Mouse (Mus musculus): ENCODE results near the gene Gas2l1.
A peak's percentile ranks its signal among the peaks of the same experiment; 100 is the strongest.

Gas2l1 gene

GRCm38 (mm10) chr11:5042645-5043381, 22.3 kb downstream of the Gas2l1 start:
- no peak for DNase-seq (ENCODE audit: low spot score)

DNA sequence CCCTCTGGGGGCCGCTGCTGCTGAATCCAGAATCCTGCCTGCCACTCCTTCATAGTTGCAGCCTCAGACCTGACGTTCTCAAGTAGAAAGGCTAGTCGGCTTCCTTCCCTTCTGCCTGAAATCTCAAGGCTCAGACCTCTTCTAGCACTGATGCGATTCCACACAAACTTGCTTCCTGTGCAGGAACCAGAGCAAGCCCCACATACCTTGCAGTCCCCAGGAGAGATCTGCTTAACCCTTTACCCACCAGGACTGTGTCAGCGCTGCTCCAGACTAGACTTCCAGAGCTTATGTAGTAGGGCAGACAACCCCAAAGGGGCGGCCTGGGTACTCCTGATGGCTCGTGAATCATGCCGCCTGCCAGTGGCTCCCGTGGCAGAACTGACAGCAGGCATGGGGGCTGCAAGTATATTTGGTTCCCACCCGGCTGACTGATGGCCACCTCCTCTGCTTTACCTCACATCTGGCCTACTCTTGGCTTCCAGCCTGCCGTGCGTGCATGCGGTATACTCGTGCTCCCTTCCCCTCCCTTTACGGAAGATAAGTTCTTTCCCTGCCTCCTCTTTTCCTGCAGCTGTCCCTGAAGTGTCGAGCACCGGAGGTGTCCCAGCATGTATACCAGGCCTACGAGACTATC, 23.9 kb downstream of the Gas2l1 start:
- no peak for DNase-seq (ENCODE audit: low spot score)

GRCm38 (mm10) chr11:5040585-5040984, 24.5 kb downstream of the Gas2l1 start:
- no peak for DNase-seq (ENCODE audit: low spot score)

GRCm38 (mm10) chr11:5037146-5037854, 27.8 kb downstream of the Gas2l1 start:
- DNase-seq (ENCODE audit: low spot score): peak; percentile 74

- DNase-seq (ENCODE audit: low spot score): no peak
Measured at GRCm38 (mm10) chr11:5035421-5035820, 29.7 kb downstream of the Gas2l1 start.

DNA sequence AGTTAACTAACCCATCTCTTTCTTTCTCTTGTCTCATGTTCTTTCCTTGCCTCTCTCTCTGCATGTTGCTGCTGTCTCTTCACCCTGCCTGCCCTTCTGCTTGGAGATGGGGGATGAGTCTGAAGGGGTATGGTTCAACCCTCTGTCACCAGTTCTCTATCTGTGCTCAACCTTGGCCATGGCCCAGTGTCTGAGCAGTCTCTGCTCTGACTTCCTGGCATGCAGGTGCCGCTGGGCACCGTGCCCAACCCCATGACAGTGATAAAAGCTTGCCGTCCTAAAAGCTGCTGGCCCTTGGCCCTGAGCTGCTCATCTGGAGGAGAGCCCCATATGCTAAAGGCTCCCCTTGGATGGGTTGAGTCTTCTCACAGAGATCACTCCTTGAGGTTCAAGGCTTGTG, 32.0 kb downstream of the Gas2l1 start:
- DNase-seq (ENCODE audit: low spot score): peak; percentile 67

DNA sequence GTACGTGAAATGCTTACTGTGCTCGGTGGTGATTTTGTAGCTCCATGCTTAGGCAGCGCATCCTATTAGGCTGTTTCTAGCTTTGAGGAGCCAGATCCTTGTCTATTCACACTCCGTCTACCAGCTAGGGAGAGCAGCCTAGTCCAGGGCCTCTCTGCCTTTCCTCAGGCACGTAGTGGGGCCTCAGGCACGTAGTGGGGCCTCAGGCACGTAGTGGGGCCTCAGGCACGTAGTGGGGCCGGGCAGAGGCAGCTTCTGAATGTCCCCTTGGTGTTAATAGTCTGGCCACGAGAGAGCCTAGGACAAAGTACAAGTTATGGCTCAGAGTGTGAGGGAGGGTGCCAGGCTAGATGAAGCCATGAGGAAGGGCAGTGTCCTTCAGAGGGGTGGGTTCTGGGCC, 32.4 kb downstream of the Gas2l1 start:
- no peak for DNase-seq (ENCODE audit: low spot score)

- no peak for DNase-seq (ENCODE audit: low spot score)
Measured at GRCm38 (mm10) chr11:5028228-5028627, 36.9 kb downstream of the Gas2l1 start.

- no peak for DNase-seq (ENCODE audit: low spot score)
Measured at GRCm38 (mm10) chr11:5025108-5025507, 40.0 kb downstream of the Gas2l1 start.

DNA sequence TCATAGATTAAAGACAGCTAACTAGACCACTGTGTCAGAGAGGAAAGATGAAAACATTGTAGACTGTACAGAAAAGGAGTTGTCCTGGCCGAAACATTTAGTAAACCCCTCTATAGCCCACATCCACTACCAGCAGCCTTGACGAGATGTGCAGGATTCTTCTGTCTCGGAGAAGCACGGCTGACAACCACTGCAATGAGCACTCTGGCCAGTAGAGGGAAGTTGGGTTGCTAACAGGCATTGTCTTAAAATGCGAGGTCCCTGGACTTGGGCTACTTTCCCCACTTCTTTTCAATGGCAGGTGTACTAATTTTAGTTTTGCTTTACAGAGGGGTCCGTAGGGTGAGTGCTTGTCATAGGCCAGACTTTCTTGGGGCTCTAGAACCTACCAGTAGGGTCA, 47.6 kb downstream of the Gas2l1 start:
- DNase-seq (ENCODE audit: low spot score): no peak

GRCm38 (mm10) chr11:5016286-5016685, 48.8 kb downstream of the Gas2l1 start:
- no peak for DNase-seq (ENCODE audit: low spot score)

DNA sequence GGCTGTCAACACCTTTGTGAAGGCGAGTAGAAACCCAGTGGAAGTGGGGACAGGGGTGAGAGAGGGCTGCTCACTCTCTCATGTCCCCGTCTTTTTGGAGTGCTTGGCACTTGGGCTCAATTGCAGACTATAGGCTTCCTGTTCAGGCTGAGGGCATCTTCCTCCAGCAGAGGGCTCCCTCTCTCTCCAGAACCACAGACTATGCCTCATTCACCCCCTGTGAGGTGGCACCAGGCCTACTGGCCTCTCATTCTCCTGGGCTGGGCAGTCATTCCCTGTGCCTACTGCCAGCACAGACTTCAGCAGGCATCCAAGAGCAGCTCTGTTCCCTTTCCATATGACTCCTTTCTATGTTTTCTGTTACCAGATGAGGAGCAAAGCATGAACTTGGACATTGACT, 49.4 kb downstream of the Gas2l1 start:
- peak; percentile 63 for DNase-seq (ENCODE audit: low spot score)

DNA sequence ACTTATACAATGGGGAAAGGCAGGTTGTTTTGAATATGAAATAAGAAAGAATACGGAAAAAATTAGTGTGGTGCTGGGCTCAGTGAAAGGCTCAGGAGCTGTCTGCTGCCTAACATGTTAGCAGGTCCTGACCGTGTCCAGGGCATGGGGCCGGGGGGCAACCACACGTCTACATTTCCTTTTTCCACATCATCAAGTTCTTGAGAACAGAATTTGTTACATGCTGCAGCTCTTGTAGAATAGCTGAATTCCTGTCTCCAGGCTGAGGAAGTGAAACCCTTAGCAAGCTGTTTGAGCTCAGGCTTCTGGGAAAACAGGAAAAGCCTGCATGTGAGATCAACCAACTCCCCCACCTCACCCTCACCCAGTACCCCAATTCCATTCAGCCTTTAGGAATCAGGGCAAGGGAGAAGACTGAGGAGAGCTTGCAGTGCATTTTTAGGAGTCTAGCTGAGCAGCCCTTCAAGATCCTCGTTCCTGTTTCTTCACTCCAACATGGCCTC, 52.9 kb downstream of the Gas2l1 start:
- no peak for DNase-seq (ENCODE audit: low spot score)

DNA sequence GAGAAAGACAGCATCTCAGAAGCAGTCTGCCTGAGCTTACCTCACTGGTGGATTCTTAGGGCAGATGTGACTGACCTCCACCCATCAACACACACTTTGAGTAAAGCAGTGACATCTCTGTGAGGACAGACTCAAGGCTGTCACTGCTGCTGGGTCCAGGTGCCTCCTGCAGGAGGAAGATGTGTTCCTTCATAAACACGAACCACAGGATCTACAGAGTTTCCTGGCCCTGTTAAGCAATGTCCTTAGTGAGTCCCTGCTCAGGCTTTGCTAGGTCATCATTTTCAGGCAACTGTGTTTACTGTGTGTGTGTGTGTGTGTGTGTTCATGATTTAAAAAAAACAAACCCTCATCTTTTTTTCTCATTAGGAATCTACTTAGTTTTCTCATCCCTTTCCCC, 53.6 kb downstream of the Gas2l1 start:
- DNase-seq (ENCODE audit: low spot score): no peak

DNA sequence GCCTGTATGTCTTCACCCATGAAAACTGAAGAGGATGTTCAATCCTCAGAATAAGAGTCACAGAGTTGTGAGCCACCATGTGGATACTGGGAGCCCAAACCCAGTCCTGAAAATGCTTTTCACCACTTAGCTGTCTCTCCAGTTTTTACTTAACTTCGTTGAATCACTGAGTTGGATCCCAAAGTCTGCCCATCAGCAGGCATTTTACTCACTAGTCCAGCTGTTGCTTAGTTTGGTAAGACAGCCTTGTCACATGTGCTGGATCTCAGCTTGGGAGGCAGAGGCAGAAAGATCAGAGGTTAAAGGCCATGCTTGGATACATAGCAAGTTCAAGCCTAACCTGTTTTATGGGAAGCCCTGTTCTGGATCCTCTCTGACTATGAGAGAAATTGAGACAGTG, 54.9 kb downstream of the Gas2l1 start:
- no peak for DNase-seq (ENCODE audit: low spot score)

DNA sequence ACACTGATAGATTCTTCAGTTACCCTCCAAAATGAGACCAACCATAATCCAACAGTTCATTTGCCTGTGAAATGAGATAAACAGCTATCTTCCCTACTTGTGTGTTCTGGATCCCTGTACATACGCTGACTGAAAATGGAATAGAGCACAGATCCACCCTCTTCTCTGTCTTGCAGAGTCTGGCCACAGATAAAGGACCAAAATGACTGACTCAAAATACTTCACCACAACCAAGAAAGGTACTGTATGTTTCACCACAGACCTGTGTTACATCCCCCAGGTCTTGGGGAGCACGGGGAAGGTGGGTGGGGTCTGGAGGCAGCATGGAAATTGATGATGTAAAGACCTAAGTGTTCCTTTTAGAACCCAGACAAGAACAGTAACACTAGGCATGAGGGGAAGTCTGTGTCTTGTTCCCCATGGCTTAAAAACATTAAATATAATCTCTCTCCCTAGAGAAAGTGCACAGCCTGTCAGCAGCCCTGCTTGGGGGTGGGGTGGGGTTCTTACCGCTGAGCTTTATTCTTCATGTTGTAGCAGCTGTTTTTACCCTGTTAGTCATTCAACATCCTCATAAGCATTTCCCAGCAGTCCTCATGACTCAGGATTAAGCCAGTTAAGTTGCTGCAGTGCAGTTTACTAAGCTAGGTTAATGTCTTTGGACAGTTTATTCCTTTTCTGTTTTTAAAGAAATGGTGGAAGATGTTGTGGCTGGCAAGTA, 55.6 kb downstream of the Gas2l1 start:
- no peak for DNase-seq (ENCODE audit: low spot score)

DNA sequence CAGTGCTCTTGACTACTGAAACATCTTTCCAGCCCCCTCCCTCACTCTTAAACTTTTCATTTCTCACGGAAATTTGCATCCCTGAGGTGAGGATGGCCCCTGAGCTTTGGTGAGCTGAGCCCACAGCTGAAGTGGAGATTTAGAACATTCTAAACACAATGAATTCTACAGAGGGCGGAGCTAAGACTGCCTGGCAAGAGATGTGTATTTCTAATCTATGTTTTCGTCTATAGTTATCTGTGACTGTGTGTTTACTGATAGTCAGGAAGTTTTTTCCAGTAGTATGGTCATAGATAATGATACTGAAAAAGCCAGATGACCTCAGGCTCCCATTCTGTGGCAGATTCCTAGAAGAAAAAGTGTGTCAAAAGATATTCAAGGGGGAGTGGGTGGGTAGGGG, 56.3 kb downstream of the Gas2l1 start:
- DNase-seq (ENCODE audit: low spot score): no peak

DNA sequence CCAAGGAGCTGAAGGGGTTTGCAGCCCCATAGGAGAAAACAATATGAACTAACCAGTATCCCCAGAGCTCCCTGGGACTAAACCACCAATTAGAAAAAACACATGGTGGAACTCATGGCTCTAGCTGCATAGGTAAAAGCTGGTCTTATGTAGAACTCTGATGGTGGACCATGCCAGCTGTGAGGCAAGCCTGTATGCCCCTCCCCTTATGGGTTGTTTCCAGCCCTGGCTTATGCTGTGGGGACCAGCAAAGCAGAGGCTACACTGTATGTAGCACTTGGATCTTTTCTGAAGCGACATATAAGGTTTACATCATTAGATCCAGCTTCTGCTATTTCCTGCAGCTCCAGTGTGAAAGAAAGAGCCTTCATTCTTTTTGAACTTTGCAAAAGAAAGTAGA, 57.9 kb downstream of the Gas2l1 start:
- DNase-seq (ENCODE audit: low spot score): no peak

DNA sequence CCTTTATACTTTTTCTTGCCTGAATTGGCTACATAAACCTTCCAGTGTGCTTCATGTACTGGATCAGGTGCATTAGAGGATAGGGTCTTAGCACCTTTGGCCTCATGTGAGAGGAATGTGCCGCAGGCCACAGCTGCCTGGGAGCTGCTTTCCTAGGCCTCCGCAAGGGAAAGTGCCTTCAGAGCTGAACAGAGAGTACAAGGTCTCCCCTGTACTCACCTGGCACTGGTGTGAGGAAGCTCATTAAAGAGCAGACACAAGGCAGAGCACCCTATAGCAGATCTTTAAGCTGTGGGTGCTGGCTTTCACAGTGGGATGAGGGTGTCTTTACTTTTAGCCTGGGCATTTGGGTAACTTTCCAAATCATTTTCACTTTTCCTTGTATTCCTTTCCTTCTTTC, 59.6 kb downstream of the Gas2l1 start:
- DNase-seq (ENCODE audit: low spot score): no peak

All from ovary, postnatal 36 days (tissue).